Mouse (Mus musculus): ENCODE data around the gene Smad3.

- no peak for TF ChIP-seq CTCF (IDR thresholded peaks at IDR 0.05; ENCODE audit: low read depth)
- no peak for TF ChIP-seq EP300 (optimal IDR thresholded peaks at IDR 0.05)
Measured at GRCm38 (mm10) chr9:63655092-63655491, 102.7 kb downstream of the Smad3 start.

Measured in stomach, postnatal 0 days (tissue).